Mouse (Mus musculus): ENCODE results near the gene Cyp4f13.
A peak's percentile ranks its signal among the peaks of the same experiment; 100 is the strongest.

The Cyp4f13 gene

DNA sequence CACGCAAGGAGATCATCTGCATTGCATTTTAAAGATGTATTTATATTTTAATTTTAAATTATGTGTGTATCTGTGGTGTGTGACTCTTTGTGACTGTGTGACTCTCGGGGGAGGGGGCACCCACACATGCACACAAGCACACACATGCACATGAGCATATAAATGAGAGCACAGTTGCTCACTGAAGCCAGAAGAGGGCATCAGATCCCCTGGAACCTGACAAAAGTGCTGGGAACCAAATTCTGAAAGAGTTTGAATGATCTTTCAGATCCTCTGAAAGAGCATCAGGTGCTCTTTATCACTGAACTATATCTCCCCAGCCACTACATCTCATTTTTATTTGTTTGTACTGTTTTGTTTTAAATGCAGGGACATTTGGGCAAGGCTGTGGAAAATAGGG lies 42.8 kb downstream of the Cyp4f13 start:
- DNase-seq: no peak

DNA sequence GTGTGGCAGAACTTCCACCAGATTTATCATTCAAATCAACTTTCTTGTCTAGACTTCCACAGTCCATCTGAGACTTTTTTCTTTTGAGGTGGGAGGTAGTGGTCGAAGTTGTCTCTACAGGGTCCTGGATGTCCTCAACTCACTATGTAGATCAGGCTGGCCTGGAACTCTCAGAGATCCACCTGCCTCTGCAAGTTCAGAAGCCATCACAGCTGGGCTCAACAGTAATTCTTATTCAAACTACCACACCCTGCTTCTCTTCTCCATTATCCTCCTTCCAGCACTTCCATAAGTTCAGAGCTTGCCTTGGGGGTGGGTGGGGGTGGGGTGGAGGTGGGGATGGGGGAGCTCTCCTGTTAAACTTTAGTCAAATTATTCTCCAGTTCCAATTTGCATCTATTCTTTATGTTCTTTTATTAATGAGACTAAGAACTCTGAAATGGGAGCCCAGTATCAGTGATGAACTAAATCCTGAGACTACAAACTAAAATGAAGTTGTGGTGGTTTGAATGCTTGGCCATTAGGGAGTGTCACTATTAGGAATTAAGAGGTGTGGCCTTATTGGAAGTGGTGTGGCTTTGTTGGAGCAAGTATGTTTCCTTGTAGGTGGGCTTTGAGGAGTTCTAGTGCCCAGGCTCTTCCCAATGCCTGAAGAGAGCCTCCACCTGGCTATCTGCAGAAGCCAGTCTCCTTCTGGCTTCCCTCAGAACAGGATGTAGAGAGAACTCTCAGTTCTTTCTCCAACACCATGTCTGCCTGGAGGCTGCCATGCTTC lies 45.3 kb downstream of the Cyp4f13 start:
- no peak for DNase-seq

DNA sequence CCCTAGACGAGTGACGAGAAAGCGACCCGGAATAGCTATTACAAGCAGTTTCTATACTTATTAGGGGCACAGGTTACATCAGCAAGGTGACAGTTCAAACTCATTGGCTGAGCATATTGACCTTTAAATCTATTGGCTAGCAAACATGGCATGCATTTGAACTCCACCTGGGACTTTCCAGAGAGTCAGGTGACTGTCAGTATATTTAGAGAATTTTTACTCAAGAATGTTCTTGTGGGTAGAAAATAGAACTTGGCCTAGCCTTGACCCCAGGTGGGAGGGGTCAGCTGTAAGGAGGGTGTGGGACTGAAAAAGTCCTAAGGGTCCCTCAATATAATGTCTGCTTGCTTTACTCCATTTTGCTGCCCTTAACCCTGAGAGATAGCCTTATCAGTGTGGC lies 51.8 kb downstream of the Cyp4f13 start:
- DNase-seq: no peak

DNA sequence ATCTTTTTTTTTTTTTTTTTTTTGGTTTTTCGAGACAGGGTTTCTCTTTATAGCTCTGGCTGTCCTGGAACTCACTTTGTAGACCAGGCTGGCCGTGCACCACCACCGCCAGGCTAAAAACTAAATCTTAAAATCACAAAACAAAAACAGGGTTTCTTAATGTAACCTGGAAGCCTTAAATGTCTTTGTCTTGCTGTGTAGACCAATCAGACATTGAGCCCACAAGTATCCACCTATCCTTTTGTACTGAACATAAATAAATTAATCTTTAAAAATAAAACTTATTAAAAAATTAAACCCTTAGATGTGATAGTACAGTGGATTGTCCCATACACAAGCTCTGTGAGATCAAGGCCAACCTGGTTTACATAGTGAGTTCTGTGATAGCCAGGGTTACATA lies 53.3 kb downstream of the Cyp4f13 start:
- no peak for DNase-seq

DNA sequence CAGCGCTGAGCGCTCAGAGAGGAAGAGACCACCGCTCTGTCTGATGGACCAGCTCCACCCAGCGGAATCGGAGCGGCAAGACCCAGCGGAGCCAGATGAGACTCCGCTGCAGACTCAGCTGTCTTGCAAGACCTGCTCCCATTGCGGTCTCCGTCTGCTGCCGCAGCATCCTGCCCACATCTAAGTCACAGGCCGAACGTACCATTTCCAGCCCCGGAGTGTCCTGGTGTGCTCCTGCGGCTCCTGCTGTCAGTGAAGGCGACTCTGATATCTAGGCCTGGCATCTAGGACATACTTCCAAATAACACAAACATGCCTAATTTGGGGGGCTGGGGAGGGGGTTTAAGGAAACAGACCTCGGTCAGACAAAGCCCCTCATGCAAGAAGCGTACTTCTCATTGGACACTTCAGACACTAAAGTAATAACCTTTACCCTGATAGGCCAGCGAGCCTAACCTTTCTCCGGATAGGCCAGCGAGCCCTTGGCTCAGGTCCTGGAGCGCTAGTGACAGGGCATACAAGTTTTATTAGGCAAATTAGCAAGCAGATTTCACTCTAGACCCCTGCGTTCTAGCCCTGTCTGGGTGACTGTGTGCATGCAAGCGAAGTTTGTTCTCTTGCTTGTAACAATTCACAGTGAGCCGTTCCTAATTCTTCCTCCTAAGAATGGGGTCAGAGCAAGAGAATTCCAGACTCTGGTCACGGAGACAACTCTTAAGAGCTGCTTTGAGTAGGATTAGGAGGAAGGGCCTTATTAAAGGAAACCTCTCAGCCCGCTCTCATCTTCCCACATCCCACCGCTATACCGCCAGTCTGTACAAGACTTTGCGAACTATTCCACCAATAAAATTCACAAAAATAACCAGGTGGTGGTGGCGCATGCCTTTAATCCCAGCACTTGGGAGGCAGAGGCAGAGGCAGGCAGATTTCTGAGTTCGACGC lies 55.7 kb downstream of the Cyp4f13 start, which contains the start of gene Zfp870:
Gene Zfp870 (minus strand): TSS at position 404 of the 942 bp plus-strand sequence.
- peak; percentile 83 to 90 for DNase-seq

DNA sequence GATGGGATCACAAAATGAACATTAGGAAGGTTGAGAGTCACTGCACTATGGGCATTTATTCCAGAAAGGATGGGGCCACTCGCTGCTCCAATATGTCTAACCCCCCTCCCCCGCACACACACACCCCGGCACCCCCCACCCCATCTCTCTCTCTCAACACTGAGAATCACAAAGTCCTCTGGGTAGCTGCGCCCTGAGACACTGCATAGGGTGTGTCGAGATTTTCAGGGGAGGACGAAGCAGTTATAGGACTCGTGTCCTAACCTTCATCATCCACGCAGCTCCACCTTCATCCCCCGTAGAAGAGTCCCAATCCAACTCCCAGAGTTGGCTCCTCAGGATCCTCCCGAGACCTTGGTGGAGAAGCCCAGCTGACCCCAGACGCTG lies 56.4 kb downstream of the Cyp4f13 start:
- no peak for DNase-seq

DNA sequence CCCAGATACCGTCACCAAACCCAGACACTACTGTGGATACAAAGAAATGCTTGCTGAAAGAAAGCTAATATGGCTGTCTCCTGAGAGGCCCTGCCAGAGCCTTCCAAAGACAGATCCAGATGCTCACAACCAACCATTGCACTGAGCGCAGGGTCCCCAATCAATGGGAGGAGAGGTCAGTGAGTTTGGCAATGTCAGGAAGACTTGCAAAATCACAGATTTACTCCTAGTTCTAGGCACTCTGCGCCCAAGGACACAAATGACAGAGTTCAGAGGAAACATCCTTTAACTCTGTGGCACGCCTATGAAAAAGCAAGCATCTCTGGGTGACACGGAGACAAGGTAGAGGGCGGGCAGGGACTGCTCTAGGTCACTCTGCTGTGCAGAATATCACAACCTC lies 57.6 kb downstream of the Cyp4f13 start:
- DNase-seq: no peak

DNA sequence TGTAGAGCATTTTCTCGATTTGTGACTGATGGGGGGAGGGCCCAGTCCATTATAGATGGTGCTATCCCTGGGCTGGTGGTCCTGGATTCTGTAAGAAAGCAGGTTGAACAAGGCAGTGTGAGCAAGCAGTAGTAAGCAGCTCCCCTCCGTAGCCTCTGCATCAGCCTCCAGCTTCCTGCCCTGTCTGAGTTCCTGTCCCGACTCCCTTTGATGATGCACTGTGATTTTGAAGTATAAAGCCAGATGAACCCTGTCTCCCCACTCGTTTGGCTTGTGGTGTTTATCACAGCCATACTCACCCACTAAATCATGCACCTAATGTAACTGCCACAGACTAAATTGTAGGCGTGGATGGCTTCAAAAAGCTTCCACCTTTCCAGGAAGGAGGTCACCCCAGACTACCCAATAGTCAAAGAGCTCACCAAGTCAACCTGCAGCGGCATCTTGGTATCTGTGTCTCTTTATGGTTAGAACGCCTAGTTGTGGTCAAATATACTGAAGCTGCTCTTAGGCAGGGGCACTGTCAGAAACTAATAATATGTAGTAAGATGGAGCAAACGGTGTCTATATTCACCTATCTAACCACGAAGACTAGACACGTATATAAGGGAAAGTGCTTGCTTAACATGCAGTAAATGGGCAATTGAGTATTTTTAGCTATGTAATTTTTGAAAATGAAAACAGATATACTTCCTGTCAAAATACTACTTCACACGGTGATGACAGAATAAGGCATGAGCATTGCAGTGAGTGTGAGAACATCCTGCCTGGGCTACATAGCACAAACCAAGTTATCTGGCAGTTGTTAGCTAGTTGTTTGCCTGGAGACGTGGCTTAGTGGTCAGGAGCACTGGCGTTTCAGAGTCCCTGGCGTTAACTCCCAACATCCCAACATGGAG lies 66.6 kb downstream of the Cyp4f13 start:
- DNase-seq: no peak

DNA sequence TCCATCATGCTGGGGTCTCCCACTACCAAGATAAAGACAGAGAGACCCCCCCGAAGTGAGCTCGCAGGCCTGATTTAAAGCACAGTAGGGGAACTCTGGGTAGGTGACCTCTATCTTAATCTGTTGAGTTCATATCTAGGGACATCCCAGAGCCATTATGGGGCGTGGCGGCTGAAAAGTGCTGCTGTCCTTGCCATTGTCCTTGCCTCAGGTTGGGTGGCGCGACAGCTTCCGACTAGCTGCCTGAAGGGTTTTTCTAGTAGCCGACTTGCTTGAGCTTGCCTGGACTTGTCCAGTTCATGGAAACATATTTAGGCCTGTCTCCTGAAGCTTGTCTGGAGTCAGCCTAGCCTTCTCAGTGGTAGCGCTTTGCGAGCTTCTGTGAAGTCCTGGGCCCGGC lies 68.4 kb downstream of the Cyp4f13 start:
- no peak for DNase-seq

DNA sequence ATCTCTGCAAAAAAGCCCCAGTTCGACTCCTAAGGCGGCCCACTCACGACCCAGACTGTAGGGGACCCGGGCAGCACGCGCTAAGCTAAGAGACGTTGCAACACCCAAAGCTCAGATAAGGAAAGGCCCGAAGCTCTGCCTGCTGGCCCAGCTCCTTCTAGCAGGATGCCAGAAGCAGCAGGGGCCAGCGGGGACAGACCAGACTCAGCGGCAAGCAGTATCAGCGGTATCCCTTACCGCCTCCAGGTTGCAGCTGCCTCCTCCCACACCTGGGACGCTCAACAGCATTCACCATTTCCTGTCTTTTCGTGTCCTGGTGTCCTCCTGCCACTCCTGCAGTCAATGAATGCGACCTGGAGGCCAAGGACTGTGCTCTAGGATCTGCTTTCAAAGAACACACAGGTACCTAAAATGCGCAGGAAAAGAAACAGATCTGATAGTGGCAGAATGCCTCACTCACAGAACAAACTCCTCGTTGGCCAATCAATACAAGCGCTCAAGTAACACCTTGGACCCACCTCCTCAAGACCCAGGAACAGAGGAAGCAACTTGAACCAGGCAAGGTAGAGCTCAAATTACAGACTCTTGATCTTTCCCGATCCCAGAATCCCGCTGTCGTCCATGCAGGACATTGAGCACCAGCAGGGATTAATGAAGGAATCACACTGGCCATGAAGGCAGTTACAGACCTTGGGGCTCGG lies 69.6 kb downstream of the Cyp4f13 start:
- peak; percentile 8 to 11 for DNase-seq
